Mouse (Mus musculus) ES-E14 (cell line): ENCODE results near the gene Gna14.

Experiments used
- HCFC1 ChIP-seq: IDR thresholded peaks from 2 replicates; pipeline ENCODE4 v1.6.1; 2012; ENCODE audit warnings: low read length, inconsistent platforms, borderline replicate concordance; ENCODE audit not compliant: insufficient read depth
- MAFK ChIP-seq: IDR thresholded peaks from 2 replicates; pipeline ENCODE4 v1.6.1; 2014; ENCODE audit warnings: mild to moderate bottlenecking, low read depth, low read length, inconsistent platforms; ENCODE audit not compliant: insufficient read depth
- ZC3H11A ChIP-seq: IDR thresholded peaks from 2 replicates; pipeline ENCODE4 v1.6.1; 2012; ENCODE audit warnings: low read depth, mild to moderate bottlenecking, inconsistent platforms, low read length, borderline replicate concordance
- ZNF384 ChIP-seq: IDR thresholded peaks from 2 replicates; pipeline ENCODE4 v1.6.1; 2012; ENCODE audit warnings: low read depth, low read length, inconsistent platforms

DNA sequence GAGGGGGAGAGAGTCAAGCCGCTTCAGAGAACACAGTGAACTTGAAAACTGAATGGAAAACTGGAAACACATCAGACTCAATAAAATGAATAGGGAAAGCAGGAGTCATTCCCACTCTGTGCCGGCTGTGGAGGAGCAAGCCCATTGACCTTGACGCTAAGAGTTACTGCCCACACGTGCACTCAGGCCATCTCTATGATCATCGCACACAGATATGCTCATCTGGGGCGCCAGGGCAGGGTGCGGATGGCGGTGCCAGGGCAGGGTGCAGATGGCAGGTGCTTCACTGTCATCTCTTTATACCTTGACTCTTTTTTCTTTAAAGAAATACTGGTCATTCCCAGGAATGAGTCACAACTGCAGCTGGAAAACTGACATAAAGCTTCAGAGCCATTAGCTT, 4.2 kb upstream of the Gna14 start:
- TF ChIP-seq HCFC1 (no peak), MAFK (no peak), ZC3H11A (no peak), ZNF384 (no peak)
